In genomic region chr7:142483136-142483535, GRCm38 (mm10) we compare ENCODE assay signal across 11 mouse cellular contexts. TPM values are rescaled to one million over a fixed set of nuclear protein-coding genes. Genes with fewer than 3 reads are reported as not detected.
DNase-seq lines count a peak whose midpoint lies in the region; ATAC-seq and TF ChIP-seq lines count a peak whose summit lies in the region.
"Had no signal": no experiment of that assay in that cellular context is flagged by ENCODE, and none has a peak within 500 bp of the region (broad histone marks: within the 10 kb centered on the region; RNA-seq: fewer than 3 reads in every experiment).

No protein-coding gene starts in this region.

- H3K4me2 ChIP-seq in hindbrain, postnatal 0 days (ENCODE audit: low read depth, low read length) = no peak overlapping the region
- H3K4me2 ChIP-seq in heart, embryonic 11.5 days = no peak overlapping the region
- H3K4me2 ChIP-seq in liver, postnatal 0 days (ENCODE audit: low read depth, low read length) = no peak overlapping the region

- no peak for TF ChIP-seq EP300 in liver, postnatal 0 days (IDR thresholded peaks at IDR 0.05; ENCODE audit: low read depth)

- H3K27ac ChIP-seq in hindbrain, embryonic 10.5 days = peak overlapping the region; percentile 95
- no peak overlapping the region for H3K27ac ChIP-seq in hindbrain, postnatal 0 days
- peak overlapping the region; percentile 98 for H3K27ac ChIP-seq in heart, embryonic 11.5 days (ENCODE audit: low read depth, low read length)
- 0 out of 2 replicates have a peak overlapping the region, but pooled peaks have one; percentile 29 for H3K27ac ChIP-seq in liver, postnatal 0 days (ENCODE audit: low read depth)

- ATAC-seq in hindbrain, postnatal 0 days = no peak
- ATAC-seq in heart, embryonic 11.5 days (replicated peaks; ENCODE audit: insufficient number of reproducible peaks, low FRiP score, low TSS enrichment) = peak; percentile 20
- no peak for ATAC-seq in liver, postnatal 0 days
- ATAC-seq in megakaryocyte, adult 5-6 weeks (ENCODE audit: poor library complexity, severe bottlenecking) = no peak

- H3K36me3 ChIP-seq in hindbrain, embryonic 10.5 days = no peaks in the 10 kb centered on the region
- no peaks in the 10 kb centered on the region for H3K36me3 ChIP-seq in hindbrain, postnatal 0 days (ENCODE audit: insufficient read depth, low read length)
- H3K36me3 ChIP-seq in heart, embryonic 11.5 days (ENCODE audit: control insufficient read depth, insufficient read depth, low read length) = 0 out of 2 replicates have a peak, but pooled peaks cover 3% of the 10 kb centered on the region
- H3K36me3 ChIP-seq in liver, postnatal 0 days (replicated peaks; ENCODE audit: insufficient read depth, low read length) = 0 out of 2 replicates have a peak, but pooled peaks cover 3% of the 10 kb centered on the region

- H3K27me3 ChIP-seq in hindbrain, embryonic 10.5 days (ENCODE audit: insufficient read depth, poor library complexity, severe bottlenecking) = peaks cover 18% of the 10 kb centered on the region; the same call in 1 of the 2 replicates
- H3K27me3 ChIP-seq in hindbrain, postnatal 0 days (ENCODE audit: insufficient read depth, low read length) = no peaks in the 10 kb centered on the region
- no peaks in the 10 kb centered on the region for H3K27me3 ChIP-seq in heart, embryonic 11.5 days (ENCODE audit: control insufficient read depth, insufficient read depth, low read length)
- H3K27me3 ChIP-seq in liver, postnatal 0 days (ENCODE audit: insufficient read depth, low read length) = no peaks in the 10 kb centered on the region

- no peak for DNase-seq in hindbrain, embryonic 10.5 days (ENCODE audit: low spot score)
- no peak for DNase-seq in hindbrain, postnatal 0 days (ENCODE audit: low spot score)
- DNase-seq in embryo, embryonic 10 days (ENCODE audit: low spot score) = peak; percentile 47
- DNase-seq in liver, postnatal 0 days = no peak
- DNase-seq in T-cell, adult 2 months (ENCODE audit: low spot score) = no peak
- DNase-seq in cerebellum, postnatal 25 days = no peak

- no peak overlapping the region for H3K4me3 ChIP-seq in hindbrain, embryonic 10.5 days
- H3K4me3 ChIP-seq in hindbrain, postnatal 0 days (ENCODE audit: low read length) = no peak overlapping the region
- H3K4me3 ChIP-seq in heart, embryonic 11.5 days (ENCODE audit: low read depth, low read length) = no peak overlapping the region
- H3K4me3 ChIP-seq in liver, postnatal 0 days (ENCODE audit: low read depth, low read length) = no peak overlapping the region

- no peak overlapping the region for H3K9ac ChIP-seq in hindbrain, postnatal 0 days (replicated peaks; ENCODE audit: low read length)
- H3K9ac ChIP-seq in heart, embryonic 11.5 days (ENCODE audit: low read depth, low read length) = peak overlapping the region; percentile 83
- H3K9ac ChIP-seq in liver, postnatal 0 days (replicated peaks) = no peak overlapping the region

- H3K4me1 ChIP-seq in hindbrain, embryonic 10.5 days (replicated peaks) = peaks cover 77% of the 10 kb centered on the region
- peaks cover 8% of the 10 kb centered on the region; the same call in 1 of the 2 replicates for H3K4me1 ChIP-seq in hindbrain, postnatal 0 days (ENCODE audit: insufficient read depth, low read length)
- H3K4me1 ChIP-seq in heart, embryonic 11.5 days (ENCODE audit: control insufficient read depth, insufficient read depth, low read length) = peaks cover 66% of the 10 kb centered on the region
- H3K4me1 ChIP-seq in liver, postnatal 0 days (ENCODE audit: insufficient read depth) = peaks cover 16% of the 10 kb centered on the region

- no peak for TF ChIP-seq CTCF in hindbrain, postnatal 0 days (IDR thresholded peaks at IDR 0.05; ENCODE audit: low read depth)
- no peak for TF ChIP-seq CTCF in liver, postnatal 0 days (IDR thresholded peaks at IDR 0.05; ENCODE audit: low read depth)

- no peaks in the 10 kb centered on the region for H3K9me3 ChIP-seq in hindbrain, embryonic 10.5 days
- H3K9me3 ChIP-seq in hindbrain, postnatal 0 days (ENCODE audit: low read length) = no peaks in the 10 kb centered on the region
- H3K9me3 ChIP-seq in heart, embryonic 11.5 days (replicated peaks; ENCODE audit: control insufficient read depth, low read length) = no peaks in the 10 kb centered on the region
- H3K9me3 ChIP-seq in liver, postnatal 0 days (ENCODE audit: low read length) = no peaks in the 10 kb centered on the region

- 63% methylated on average over 11 of the region's 11 CpGs for WGBS in hindbrain, embryonic 10.5 days
- WGBS in hindbrain, postnatal 0 days = 53% methylated on average over 11 of the region's 11 CpGs
- WGBS in heart, embryonic 11.5 days (ENCODE audit: insufficient replicate concordance) = 10% methylated on average over 11 of the region's 11 CpGs
- WGBS in liver, postnatal 0 days (ENCODE audit: insufficient replicate concordance) = 71% methylated on average over 11 of the region's 11 CpGs

RNA-seq across cellular contexts. Expression of gene Tnnt3, which starts 15.5 kb away (rescaled TPM):
- 1.1 and 3.0 TPM in 2 replicates for polyA plus RNA-seq in hindbrain, embryonic 10.5 days (2016; fragmentation: Nextera tagmentation; extraction: Ambion mirVana)
- total RNA-seq in hindbrain, postnatal 0 days (2014; rRNA removed) = 1.3 and 4.7 TPM in 2 replicates
- 3.1 and 3.9 TPM in 2 replicates for polyA plus RNA-seq in hindbrain, postnatal 0 days (2015; fragmentation: Nextera tagmentation; extraction: Ambion mirVana)
- 16.0 and 16.3 TPM in 2 replicates for polyA plus RNA-seq in heart, embryonic 11.5 days (2014; fragmentation: Nextera tagmentation; extraction: Ambion mirVana)
- 3.6 and 72.5 TPM in 2 replicates for polyA plus RNA-seq in liver, postnatal 0 days (2015; fragmentation: Nextera tagmentation; extraction: Ambion mirVana)
- total RNA-seq in megakaryocyte, adult 5-6 weeks (2015) = 1.4 and 1.5 TPM in 2 replicates
- 3.7 and 3.9 TPM in 2 replicates for total RNA-seq in megakaryocyte, adult 5-6 weeks (2017)
- total RNA-seq: megakaryocyte progenitor cell, adult 5-6 weeks had no signal
- polyA plus RNA-seq: testis, adult 2 months had no signal

RNA-seq across cellular contexts. Expression of gene Lsp1, which starts 22.5 kb away (rescaled TPM):
- polyA plus RNA-seq in hindbrain, embryonic 10.5 days (2016; fragmentation: Nextera tagmentation; extraction: Ambion mirVana) = 17.9 and 19.4 TPM in 2 replicates
- 4.6 and 16.6 TPM in 2 replicates for total RNA-seq in hindbrain, postnatal 0 days (2014; rRNA removed)
- polyA plus RNA-seq in hindbrain, postnatal 0 days (2015; fragmentation: Nextera tagmentation; extraction: Ambion mirVana) = 6.6 and 7.2 TPM in 2 replicates
- polyA plus RNA-seq in heart, embryonic 11.5 days (2014; fragmentation: Nextera tagmentation; extraction: Ambion mirVana) = 31.4 and 32.1 TPM in 2 replicates
- 31.5 and 33.6 TPM in 2 replicates for polyA plus RNA-seq in liver, postnatal 0 days (2015; fragmentation: Nextera tagmentation; extraction: Ambion mirVana)
- 1,220 and 1,304 TPM in 2 replicates for total RNA-seq in megakaryocyte, adult 5-6 weeks (2015)
- 1,314 and 1,552 TPM in 2 replicates for total RNA-seq in megakaryocyte, adult 5-6 weeks (2017)

RNA-seq across cellular contexts. Expression of gene Tnni2, which starts 41.5 kb away (rescaled TPM):
- polyA plus RNA-seq in hindbrain, embryonic 10.5 days (2016; fragmentation: Nextera tagmentation; extraction: Ambion mirVana) = 1.2 and 1.3 TPM in 2 replicates
- 1.3 and 8.5 TPM in 2 replicates for total RNA-seq in hindbrain, postnatal 0 days (2014; rRNA removed)
- polyA plus RNA-seq in hindbrain, postnatal 0 days (2015; fragmentation: Nextera tagmentation; extraction: Ambion mirVana) = 0.63 TPM in 2 replicates
- 46.1 and 51.6 TPM in 2 replicates for polyA plus RNA-seq in heart, embryonic 11.5 days (2014; fragmentation: Nextera tagmentation; extraction: Ambion mirVana)
- polyA plus RNA-seq in liver, postnatal 0 days (2015; fragmentation: Nextera tagmentation; extraction: Ambion mirVana) = 6.9 and 72.7 TPM in 2 replicates
- 18.8 and 20.9 TPM in 2 replicates for total RNA-seq in megakaryocyte, adult 5-6 weeks (2015)
- total RNA-seq in megakaryocyte, adult 5-6 weeks (2017) = 25.6 and 27.6 TPM in 2 replicates
- polyA plus RNA-seq: testis, adult 2 months had no signal

RNA-seq across cellular contexts. Expression of gene Syt8, which starts 48.5 kb away (rescaled TPM):
- polyA plus RNA-seq in hindbrain, embryonic 10.5 days (2016; fragmentation: Nextera tagmentation; extraction: Ambion mirVana) = not detected in 2 replicates
- not detected in 2 replicates for total RNA-seq in hindbrain, postnatal 0 days (2014; rRNA removed)
- 0.15 TPM in 1 of 2 replicates, not detected in the other for polyA plus RNA-seq in hindbrain, postnatal 0 days (2015; fragmentation: Nextera tagmentation; extraction: Ambion mirVana)
- 0.26 and 0.31 TPM in 2 replicates for polyA plus RNA-seq in heart, embryonic 11.5 days (2014; fragmentation: Nextera tagmentation; extraction: Ambion mirVana)
- not detected in 2 replicates for polyA plus RNA-seq in liver, postnatal 0 days (2015; fragmentation: Nextera tagmentation; extraction: Ambion mirVana)
- 0.39 TPM in 1 of 2 replicates, not detected in the other for total RNA-seq in megakaryocyte, adult 5-6 weeks (2015)
- total RNA-seq in megakaryocyte, adult 5-6 weeks (2017) = not detected in 2 replicates
- total RNA-seq: heart, postnatal 36 days; megakaryocyte progenitor cell, adult 5-6 weeks had no signal

RNA-seq across cellular contexts. Expression of gene Mrpl23, which starts 49.4 kb away (rescaled TPM):
- polyA plus RNA-seq in hindbrain, embryonic 10.5 days (2016; fragmentation: Nextera tagmentation; extraction: Ambion mirVana) = 17.7 and 19.7 TPM in 2 replicates
- 64.0 and 69.3 TPM in 2 replicates for total RNA-seq in hindbrain, postnatal 0 days (2014; rRNA removed)
- polyA plus RNA-seq in hindbrain, postnatal 0 days (2015; fragmentation: Nextera tagmentation; extraction: Ambion mirVana) = 17.4 and 25.5 TPM in 2 replicates
- 15.4 and 19.3 TPM in 2 replicates for polyA plus RNA-seq in heart, embryonic 11.5 days (2014; fragmentation: Nextera tagmentation; extraction: Ambion mirVana)
- polyA plus RNA-seq in liver, postnatal 0 days (2015; fragmentation: Nextera tagmentation; extraction: Ambion mirVana) = 18.7 and 19.3 TPM in 2 replicates
- total RNA-seq in megakaryocyte, adult 5-6 weeks (2015) = 3.8 and 12.3 TPM in 2 replicates
- 37.2 and 52.6 TPM in 2 replicates for total RNA-seq in megakaryocyte, adult 5-6 weeks (2017)
